Mouse (Mus musculus): ENCODE data around the gene Gse1. TPM values are rescaled to one million over a fixed set of nuclear protein-coding genes. Genes with fewer than 3 reads are reported as not detected.

Gene Gse1
- polyA plus RNA-seq, 1 experiment from 2014 or later, result 20.7 TPM

GRCm38 (mm10) chr8:120222548-120222947, 5.7 kb upstream of the Gse1 start:
- Histone ChIP-seq H3K9me3 (ENCODE audit: control insufficient read depth, low read length) (no peaks in the 10 kb centered on the region), H3K9ac (ENCODE audit: low read length) (0 out of 2 replicates have a peak overlapping the region, but pooled peaks have one; percentile 9), H3K4me1 (ENCODE audit: control insufficient read depth, insufficient read depth, low read length) (peaks cover 39% of the 10 kb centered on the region), H3K4me3 (ENCODE audit: low read depth, low read length) (no peak overlapping the region), H3K27ac (ENCODE audit: low read depth, low read length) (no peak overlapping the region; the same call in 1 of the 2 replicates), H3K36me3 (ENCODE audit: control insufficient read depth, insufficient read depth, low read length) (no peaks in the 10 kb centered on the region), H3K27me3 (ENCODE audit: control insufficient read depth, insufficient read depth, low read length) (no peaks in the 10 kb centered on the region), H3K4me2 (no peak overlapping the region)
- 77% methylated on average over 11 of the region's 11 CpGs for WGBS
- no peak for ATAC-seq (ENCODE audit: low FRiP score)
- DNase-seq (ENCODE audit: low spot score, missing footprints), result no peak

DNA sequence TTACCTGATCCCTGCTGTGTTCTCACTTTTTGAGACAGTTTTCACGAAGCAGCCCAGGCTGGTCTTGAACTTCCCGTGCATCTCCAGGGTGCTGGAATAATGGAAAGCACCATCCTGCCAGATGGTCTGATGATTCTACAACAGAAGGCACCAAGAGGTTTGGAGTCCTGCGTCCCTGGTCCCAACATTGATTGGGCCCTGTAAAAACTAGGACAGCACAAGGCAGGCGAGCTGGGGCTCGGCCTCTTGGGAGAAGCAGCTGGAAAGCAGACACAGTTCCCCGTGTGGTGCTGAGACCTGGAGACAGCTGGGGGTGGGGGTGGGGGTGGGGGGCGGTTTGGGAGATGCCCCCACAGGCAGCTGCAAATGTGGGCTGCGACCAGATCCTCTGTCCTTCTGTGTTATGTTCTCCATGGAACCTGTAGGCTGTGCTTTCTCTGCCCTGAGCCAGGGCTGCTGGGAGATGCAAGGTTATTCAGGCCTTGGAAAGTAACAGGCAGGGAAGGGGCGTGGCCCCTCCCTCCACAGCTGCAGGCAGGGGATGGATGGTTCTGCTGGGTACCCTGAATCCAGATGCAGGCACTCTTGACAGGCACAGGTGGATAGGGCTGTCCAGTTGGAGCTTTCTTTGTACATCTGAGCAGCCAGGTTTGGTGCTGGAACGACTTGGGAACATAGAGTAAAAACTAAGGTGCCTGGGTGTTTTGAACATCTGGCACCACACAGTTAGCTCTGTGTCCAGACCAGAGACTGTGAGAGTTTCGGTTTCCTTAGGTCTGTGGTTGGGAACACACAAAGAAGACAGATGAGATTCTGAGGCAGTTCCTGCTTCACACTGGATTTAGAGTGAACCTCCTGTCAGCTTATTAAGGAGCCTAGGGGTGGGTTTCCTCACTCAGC, 3.5 kb upstream of the Gse1 start:
- H3K9me3 ChIP-seq (ENCODE audit: control insufficient read depth, low read length), result no peaks in the 10 kb centered on the region
- H3K36me3 ChIP-seq (ENCODE audit: control insufficient read depth, insufficient read depth, low read length), result no peaks in the 10 kb centered on the region
- no peak overlapping the region for H3K4me3 ChIP-seq (ENCODE audit: low read depth, low read length)
- H3K27ac ChIP-seq (ENCODE audit: low read depth, low read length), result 0 out of 2 replicates have a peak overlapping the region, but pooled peaks have one; percentile 36
- WGBS, result 54% methylated on average over 10 of the region's 11 CpGs
- ATAC-seq (ENCODE audit: low FRiP score), result no peak
- no peak for DNase-seq (ENCODE audit: low spot score, missing footprints)
- peaks cover 48% of the 10 kb centered on the region for H3K4me1 ChIP-seq (ENCODE audit: control insufficient read depth, insufficient read depth, low read length)
- H3K27me3 ChIP-seq (ENCODE audit: control insufficient read depth, insufficient read depth, low read length), result peaks cover 7% of the 10 kb centered on the region
- H3K4me2 ChIP-seq, result no peak overlapping the region
- peak overlapping the region; percentile 21; the same call in 1 of the 2 replicates for H3K9ac ChIP-seq (ENCODE audit: low read length)

DNA sequence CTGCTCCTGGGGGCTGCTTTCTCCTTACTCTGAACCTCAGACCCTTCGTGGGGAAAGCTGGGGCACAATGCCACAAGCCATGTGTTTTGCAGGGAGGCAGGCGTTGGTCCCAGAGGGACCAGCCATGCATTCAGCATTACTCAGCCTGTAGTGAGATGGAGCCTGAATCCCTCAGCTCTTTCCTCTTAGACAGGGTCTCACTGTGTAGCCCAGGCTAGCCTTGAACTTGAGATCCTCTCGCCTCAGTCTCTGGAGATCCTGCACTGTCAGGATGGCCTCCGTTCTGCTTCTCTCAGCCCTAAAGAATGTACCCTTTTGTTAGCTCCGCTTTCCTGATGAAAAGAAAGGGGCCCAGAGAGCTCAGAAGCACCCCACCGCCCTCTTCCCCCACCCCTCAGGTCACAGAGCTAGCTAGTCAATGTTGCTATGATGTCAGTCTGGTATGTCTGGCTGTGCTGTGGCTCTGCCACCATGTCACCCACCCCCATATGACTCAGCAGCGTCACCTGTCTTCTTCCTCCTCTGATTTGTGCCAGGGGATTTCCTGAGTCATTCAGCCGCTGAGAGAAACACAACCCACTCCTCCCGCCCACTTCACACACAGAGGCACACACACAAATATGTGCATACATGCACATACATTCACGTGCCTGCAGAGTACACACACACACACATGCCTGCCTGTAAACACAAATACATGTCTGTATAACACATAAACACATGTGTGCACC, 2.7 kb upstream of the Gse1 start:
- H3K36me3 ChIP-seq (ENCODE audit: control insufficient read depth, insufficient read depth, low read length), result no peaks in the 10 kb centered on the region
- H3K4me1 ChIP-seq (ENCODE audit: control insufficient read depth, insufficient read depth, low read length), result peaks cover 56% of the 10 kb centered on the region
- H3K9ac ChIP-seq (ENCODE audit: low read length), result peak overlapping the region; percentile 21; the same call in 1 of the 2 replicates
- ATAC-seq (ENCODE audit: low FRiP score) (0 out of 2 replicates have a peak, but pooled peaks have one; percentile 10), DNase-seq (ENCODE audit: low spot score, missing footprints) (no peak)
- H3K4me2 ChIP-seq, result no peak overlapping the region
- H3K9me3 ChIP-seq (ENCODE audit: control insufficient read depth, low read length), result no peaks in the 10 kb centered on the region
- H3K4me3 ChIP-seq (ENCODE audit: low read depth, low read length), result no peak overlapping the region
- 0 out of 2 replicates have a peak overlapping the region, but pooled peaks have one; percentile 36 for H3K27ac ChIP-seq (ENCODE audit: low read depth, low read length)
- WGBS, result 31% methylated on average over 10 of the region's 10 CpGs
- peaks cover 13% of the 10 kb centered on the region for H3K27me3 ChIP-seq (ENCODE audit: control insufficient read depth, insufficient read depth, low read length)

DNA sequence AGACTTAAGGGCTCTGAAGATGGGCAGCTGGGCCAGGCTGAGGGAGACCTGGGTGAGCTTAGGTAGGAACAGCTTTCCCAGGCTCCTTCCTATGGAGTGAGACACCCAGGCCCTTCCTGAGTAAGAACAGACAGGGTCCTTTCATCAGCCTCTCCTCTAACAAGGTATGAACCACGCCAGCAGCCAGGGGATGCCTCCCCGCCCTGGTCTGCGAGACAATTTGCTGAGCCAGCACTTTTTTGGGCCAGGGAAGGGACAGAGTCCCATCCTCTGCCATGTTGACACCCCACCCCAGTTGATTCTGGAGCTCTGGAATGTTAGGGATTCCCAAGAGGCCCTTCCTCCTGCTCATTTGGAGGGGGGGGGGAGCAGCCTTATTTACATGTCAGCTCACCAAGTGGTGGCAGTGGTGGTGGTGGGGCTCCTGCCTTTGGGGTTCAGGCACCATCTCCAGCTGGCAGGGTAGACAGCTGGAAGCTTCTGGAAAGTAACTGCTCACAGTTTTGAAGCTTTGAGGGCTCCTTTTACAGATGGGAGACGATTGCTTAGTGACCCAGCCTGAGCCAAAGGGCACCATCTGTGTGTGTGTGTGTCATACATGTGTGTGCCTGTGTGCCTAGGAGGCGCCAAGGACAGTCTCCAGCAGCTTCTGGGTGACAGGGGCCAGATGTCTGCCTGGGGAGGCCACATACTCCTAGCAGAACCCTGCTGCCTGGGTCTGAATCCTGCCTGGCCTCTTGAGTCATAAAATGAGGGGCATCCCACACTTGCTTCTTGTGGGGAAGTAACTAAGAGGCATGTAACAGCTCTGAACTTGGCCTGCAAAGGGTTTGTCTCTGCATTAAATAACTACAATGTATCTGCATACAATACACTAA, 1.3 kb upstream of the Gse1 start:
- Histone ChIP-seq H3K4me1 (ENCODE audit: control insufficient read depth, insufficient read depth, low read length) (peaks cover 69% of the 10 kb centered on the region), H3K27ac (ENCODE audit: low read depth, low read length) (peak overlapping the region; percentile 76), H3K9me3 (ENCODE audit: control insufficient read depth, low read length) (no peaks in the 10 kb centered on the region), H3K9ac (ENCODE audit: low read length) (no peak overlapping the region), H3K36me3 (ENCODE audit: control insufficient read depth, insufficient read depth, low read length) (no peaks in the 10 kb centered on the region), H3K4me3 (ENCODE audit: low read depth, low read length) (no peak overlapping the region), H3K4me2 (peak overlapping the region; percentile 99; the same call in 1 of the 2 replicates), H3K27me3 (ENCODE audit: control insufficient read depth, insufficient read depth, low read length) (peaks cover 17% of the 10 kb centered on the region)
- DNase-seq (ENCODE audit: low spot score, missing footprints) (peak; percentile 90), ATAC-seq (ENCODE audit: low FRiP score) (no peak)
- WGBS, result 58% methylated on average over 5 of the region's 5 CpGs

DNA sequence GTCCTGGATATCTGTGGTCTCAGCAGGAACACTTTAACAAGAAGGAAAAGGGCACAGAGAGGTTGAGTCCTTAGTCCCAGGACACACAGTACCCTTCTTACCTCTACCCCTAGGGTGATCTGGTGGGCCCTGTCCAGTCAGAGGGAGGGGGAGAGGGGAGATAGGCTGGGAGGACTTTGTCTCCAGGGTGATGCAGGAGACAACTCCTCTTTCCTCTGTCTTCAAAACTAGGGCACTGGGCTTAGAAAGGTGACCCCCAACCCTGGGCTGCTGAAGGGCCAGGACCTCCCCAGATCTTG, 729 bp upstream of the Gse1 start:
- Histone ChIP-seq H3K9ac (ENCODE audit: low read length) (peak overlapping the region; percentile 61), H3K27ac (ENCODE audit: low read depth, low read length) (peak overlapping the region; percentile 76), H3K36me3 (ENCODE audit: control insufficient read depth, insufficient read depth, low read length) (no peaks in the 10 kb centered on the region), H3K4me2 (peak overlapping the region; percentile 99), H3K4me1 (ENCODE audit: control insufficient read depth, insufficient read depth, low read length) (peaks cover 74% of the 10 kb centered on the region), H3K4me3 (ENCODE audit: low read depth, low read length) (peak overlapping the region; percentile 64), H3K27me3 (ENCODE audit: control insufficient read depth, insufficient read depth, low read length) (peaks cover 17% of the 10 kb centered on the region), H3K9me3 (ENCODE audit: control insufficient read depth, low read length) (no peaks in the 10 kb centered on the region)
- DNase-seq (ENCODE audit: low spot score, missing footprints) (no peak), ATAC-seq (ENCODE audit: low FRiP score) (peak; percentile 20)

GRCm38 (mm10) chr8:120228781-120229573, 721 bp downstream of the Gse1 start:
- peak overlapping the region; percentile 99 for H3K4me2 ChIP-seq
- H3K4me3 ChIP-seq (ENCODE audit: low read depth, low read length), result peak overlapping the region; percentile 64
- peak; percentile 93 for DNase-seq (ENCODE audit: low spot score, missing footprints)
- H3K27me3 ChIP-seq (ENCODE audit: control insufficient read depth, insufficient read depth, low read length), result peaks cover 17% of the 10 kb centered on the region
- H3K27ac ChIP-seq (ENCODE audit: low read depth, low read length), result no peak overlapping the region
- H3K4me1 ChIP-seq (ENCODE audit: control insufficient read depth, insufficient read depth, low read length), result peaks cover 83% of the 10 kb centered on the region
- H3K36me3 ChIP-seq (ENCODE audit: control insufficient read depth, insufficient read depth, low read length), result no peaks in the 10 kb centered on the region
- peak; percentile 12; the same call in 1 of the 2 replicates for ATAC-seq (ENCODE audit: low FRiP score)
- under 1% methylated on average over 124 of the region's 125 CpGs for WGBS
- peak overlapping the region; percentile 75 for H3K9ac ChIP-seq (ENCODE audit: low read length)
- H3K9me3 ChIP-seq (ENCODE audit: control insufficient read depth, low read length), result no peaks in the 10 kb centered on the region

DNA sequence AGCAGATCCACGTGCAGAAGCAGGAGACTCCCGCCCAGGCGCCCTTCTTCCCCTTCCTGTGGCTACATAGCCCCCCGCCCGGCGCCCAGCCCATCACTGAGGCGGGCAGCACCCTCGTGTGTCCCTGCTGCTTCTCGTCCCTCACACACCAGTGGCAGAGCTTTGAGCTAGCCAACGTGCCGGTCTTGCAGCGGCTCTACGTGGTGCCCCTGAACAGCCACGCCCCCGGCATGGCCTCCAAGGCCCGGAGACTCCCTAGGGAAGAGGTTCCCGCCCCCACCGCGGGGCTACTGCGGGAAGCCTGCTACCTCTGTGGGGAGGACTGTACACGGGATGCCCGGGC, 1.3 kb downstream of the Gse1 start:
- H3K4me3 ChIP-seq (ENCODE audit: low read depth, low read length), result peak overlapping the region; percentile 64
- peak; percentile 3; the same call in 1 of the 2 replicates for ATAC-seq (ENCODE audit: low FRiP score)

GRCm38 (mm10) chr8:120230081-120230480, 1.8 kb downstream of the Gse1 start:
- Histone ChIP-seq H3K4me2 (peak overlapping the region; percentile 99), H3K36me3 (ENCODE audit: control insufficient read depth, insufficient read depth, low read length) (no peaks in the 10 kb centered on the region), H3K9ac (ENCODE audit: low read length) (peak overlapping the region; percentile 75), H3K4me1 (ENCODE audit: control insufficient read depth, insufficient read depth, low read length) (peaks cover 83% of the 10 kb centered on the region), H3K9me3 (ENCODE audit: control insufficient read depth, low read length) (no peaks in the 10 kb centered on the region), H3K27me3 (ENCODE audit: control insufficient read depth, insufficient read depth, low read length) (peaks cover 17% of the 10 kb centered on the region), H3K27ac (ENCODE audit: low read depth, low read length) (no peak overlapping the region), H3K4me3 (ENCODE audit: low read depth, low read length) (peak overlapping the region; percentile 64)
- DNase-seq (ENCODE audit: low spot score, missing footprints) (peak; percentile 93), ATAC-seq (ENCODE audit: low FRiP score) (no peak)
- 5% methylated on average over 22 of the region's 22 CpGs for WGBS

More for the DNA sequence above, 1.3 kb downstream of the Gse1 start:
- Histone ChIP-seq H3K4me2 (peak overlapping the region; percentile 99), H3K27ac (ENCODE audit: low read depth, low read length) (no peak overlapping the region), H3K27me3 (ENCODE audit: control insufficient read depth, insufficient read depth, low read length) (peaks cover 17% of the 10 kb centered on the region), H3K36me3 (ENCODE audit: control insufficient read depth, insufficient read depth, low read length) (no peaks in the 10 kb centered on the region), H3K9ac (ENCODE audit: low read length) (peak overlapping the region; percentile 75), H3K4me1 (ENCODE audit: control insufficient read depth, insufficient read depth, low read length) (peaks cover 84% of the 10 kb centered on the region), H3K9me3 (ENCODE audit: control insufficient read depth, low read length) (no peaks in the 10 kb centered on the region)
- under 1% methylated on average over 22 of the region's 22 CpGs for WGBS
- DNase-seq (ENCODE audit: low spot score, missing footprints), result no peak
